Mouse (Mus musculus) cerebellum, adult 11 months (tissue): Measurements from ENCODE around the gene Col23a1.

ENCODE experiments used
- DNase-seq: peaks from one replicate; pipeline ENCODE4 v3.0.0; 2022

Col23a1 gene

DNA sequence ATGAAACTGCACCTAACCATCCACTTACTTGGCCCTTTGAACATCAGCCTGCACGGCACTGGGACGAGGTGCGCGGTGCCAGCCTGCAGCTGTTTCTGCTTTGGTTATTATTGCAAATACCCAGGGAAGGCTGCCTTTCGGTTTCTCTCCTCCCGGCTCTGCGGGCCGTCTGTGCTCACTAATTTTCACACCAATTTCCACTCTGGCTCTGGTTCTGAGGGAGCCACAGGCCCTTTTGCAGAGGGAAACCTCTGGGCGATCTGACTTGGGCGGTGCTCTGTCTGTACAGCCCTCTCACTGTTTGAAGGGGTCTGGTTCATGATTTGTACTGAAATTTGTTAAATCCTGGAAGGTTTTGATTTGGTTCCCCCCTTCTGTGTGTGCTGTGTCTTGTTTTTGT is 100.0 kb downstream of the Col23a1 start:
- DNase-seq: no peak

DNA sequence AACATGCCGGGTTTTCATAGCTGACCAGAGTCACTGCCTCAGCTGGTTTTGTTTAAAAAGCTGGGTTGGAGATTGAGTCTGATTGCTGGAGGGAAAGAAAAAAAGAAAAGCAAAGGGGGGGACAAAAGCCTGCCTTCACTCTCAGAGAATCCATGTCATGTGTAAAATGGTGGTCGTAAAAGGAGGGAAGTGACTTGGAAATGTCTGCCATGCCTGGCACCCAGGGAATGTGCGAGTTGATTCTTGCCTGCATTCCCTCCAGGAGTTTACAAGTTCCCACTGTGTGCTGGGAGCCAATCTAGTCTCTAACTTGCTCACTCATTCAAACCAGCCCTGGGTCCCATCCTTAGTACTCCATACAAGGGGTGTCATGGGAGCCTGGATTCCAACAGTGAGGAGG is 100.8 kb downstream of the Col23a1 start:
- peak; percentile 4 for DNase-seq

GRCm38 (mm10) chr11:51391548-51391947 is 101.8 kb downstream of the Col23a1 start:
- peak; percentile 84 for DNase-seq

- no peak for DNase-seq
Measured at GRCm38 (mm10) chr11:51394301-51394865, 104.7 kb downstream of the Col23a1 start.

- no peak for DNase-seq
Measured at GRCm38 (mm10) chr11:51396451-51396850, 106.7 kb downstream of the Col23a1 start.

- DNase-seq: no peak
Measured at GRCm38 (mm10) chr11:51398084-51398483, 108.4 kb downstream of the Col23a1 start.

DNA sequence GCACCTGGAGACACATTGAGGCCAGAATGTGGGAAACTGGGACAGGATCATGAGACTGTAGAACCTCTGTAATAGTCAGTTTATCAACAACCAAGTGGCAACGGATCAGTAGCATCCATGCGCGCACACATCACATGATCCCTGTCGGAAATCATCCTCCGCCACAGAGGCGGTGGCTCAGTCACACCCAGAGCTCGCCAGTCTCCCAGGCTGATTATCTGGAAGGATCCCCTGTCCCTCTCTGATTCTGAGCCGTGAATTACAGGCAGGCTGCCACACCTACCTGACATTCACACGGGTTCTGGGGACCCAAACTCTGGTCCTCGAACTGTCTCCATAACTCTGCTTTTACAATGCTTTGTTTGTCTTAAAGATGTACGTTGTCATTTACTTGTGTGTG is 110.6 kb downstream of the Col23a1 start:
- no peak for DNase-seq

GRCm38 (mm10) chr11:51401481-51402128 is 111.9 kb downstream of the Col23a1 start:
- DNase-seq: no peak

GRCm38 (mm10) chr11:51403886-51404285 is 114.2 kb downstream of the Col23a1 start:
- DNase-seq: no peak

DNA sequence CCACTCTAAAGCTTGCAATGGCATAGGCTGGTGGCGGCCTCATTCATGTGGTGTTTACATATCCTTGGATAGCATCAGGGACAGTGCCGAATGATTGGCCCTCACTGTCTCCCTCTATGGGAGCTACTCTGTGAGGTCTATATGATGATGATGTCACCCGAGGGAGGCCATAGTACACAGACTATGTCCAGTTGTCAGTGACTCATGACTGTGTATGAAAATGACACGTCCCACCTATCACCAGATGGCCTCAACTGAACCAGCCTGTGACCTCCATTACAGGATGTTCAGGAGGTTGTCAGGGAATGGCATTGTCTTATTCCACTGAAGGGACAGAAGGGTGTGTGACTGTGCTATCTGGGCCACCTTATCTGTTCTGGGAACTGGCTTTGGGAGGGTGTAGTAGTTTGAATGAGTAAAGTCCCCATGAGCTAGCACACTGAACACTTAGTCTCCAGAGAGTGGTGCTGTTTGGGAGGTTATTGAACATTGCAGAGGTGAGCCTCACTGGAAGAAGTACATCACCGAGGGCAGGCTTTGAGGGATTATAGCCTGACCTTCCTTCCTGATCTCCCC is 115.2 kb downstream of the Col23a1 start:
- no peak for DNase-seq

DNA sequence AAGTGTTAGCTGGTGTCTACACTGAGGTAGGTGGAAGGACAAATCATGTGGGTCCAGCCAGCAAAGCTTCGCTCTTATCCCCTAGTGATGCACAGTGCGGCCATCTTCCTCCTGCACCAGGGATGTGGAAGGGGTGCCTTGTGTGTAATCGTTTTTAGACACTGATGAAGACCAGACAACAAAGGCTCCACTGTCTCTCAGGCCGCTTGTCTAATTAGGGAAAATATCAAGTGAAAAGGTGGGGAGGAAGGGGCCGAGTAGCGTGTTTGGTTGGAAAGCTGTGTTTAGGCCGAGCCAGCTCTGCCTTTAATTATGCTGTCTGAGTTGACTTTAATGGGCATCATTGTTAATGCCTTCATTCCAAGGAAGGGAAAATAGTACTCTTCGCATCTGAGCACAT is 116.8 kb downstream of the Col23a1 start:
- no peak for DNase-seq

GRCm38 (mm10) chr11:51407351-51407750 is 117.6 kb downstream of the Col23a1 start:
- no peak for DNase-seq

GRCm38 (mm10) chr11:51410771-51411170 is 121.1 kb downstream of the Col23a1 start:
- no peak for DNase-seq

DNA sequence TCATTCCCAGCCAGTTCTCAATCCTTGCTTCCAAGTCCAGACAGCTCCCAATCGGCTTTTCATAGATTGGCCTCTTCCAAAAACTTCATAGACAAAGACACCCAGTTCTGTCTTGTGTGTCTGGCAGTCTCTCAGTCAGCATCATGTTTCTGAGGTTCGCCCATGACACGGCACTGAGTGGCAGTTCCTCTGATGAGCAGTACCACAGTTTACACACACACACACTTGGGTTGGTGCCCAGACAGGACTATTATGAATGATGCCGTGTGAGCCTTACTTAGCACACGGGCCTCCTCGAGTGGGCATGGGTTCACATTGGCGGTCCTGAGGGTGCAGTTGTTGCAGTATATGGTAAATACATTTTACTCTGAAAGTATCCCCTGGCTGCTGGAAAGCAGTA is 124.8 kb downstream of the Col23a1 start:
- DNase-seq: no peak

DNA sequence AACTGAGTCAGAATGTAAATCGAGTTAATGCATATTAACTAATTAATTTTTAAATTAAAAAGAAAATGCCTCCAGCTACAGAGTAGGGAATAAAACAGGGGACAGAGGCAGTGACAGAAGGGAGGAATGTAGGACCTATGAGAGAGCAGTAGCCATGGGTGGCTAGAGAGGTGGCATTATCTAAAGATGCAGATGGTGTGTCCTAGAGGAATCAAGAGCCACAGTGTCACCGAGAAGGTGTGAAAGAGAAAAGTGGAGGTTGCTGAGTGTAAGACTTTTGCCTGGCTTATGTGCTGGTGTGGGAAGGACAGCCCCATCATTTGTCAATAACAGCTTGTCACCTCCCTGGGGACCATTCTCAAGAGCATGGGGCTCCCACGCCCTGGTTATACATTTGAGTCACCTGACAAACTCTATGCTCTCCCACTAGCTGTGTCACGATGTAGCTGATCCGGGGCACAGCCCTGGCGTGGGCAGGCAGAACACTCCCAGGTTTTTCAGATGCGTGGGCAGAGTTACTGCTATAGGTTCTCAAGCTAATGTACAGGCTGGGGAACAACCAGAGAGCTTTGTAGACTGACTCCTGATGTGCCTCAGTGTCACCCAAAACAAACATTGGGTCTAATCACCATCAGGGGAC is 125.4 kb downstream of the Col23a1 start:
- DNase-seq: no peak

- no peak for DNase-seq
Measured at GRCm38 (mm10) chr11:51418807-51419206, 129.1 kb downstream of the Col23a1 start.

DNA sequence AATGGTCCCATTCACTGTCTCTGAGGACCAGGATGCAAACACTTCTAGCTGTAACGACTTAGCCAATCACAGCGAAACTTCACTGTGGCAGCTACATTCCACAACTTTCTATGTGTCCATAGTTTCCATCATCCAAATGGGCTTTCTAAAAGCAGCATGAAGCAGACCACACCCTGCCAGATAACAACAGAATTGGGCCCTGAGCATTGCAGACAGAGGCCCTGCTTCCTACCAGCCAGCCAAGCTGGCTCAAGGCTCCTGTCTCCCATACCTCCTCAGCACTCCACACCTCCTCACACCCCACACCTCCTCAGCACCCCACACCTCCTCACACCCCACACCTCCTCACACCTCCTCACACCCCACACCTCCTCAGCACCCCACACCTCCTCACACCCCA is 132.2 kb downstream of the Col23a1 start:
- no peak for DNase-seq

- no peak for DNase-seq
Measured at GRCm38 (mm10) chr11:51422713-51423112, 133.0 kb downstream of the Col23a1 start.

GRCm38 (mm10) chr11:51426155-51426554 is 136.4 kb downstream of the Col23a1 start:
- DNase-seq: no peak

- no peak for DNase-seq
Measured at GRCm38 (mm10) chr11:51429428-51430179, 139.9 kb downstream of the Col23a1 start.

DNA sequence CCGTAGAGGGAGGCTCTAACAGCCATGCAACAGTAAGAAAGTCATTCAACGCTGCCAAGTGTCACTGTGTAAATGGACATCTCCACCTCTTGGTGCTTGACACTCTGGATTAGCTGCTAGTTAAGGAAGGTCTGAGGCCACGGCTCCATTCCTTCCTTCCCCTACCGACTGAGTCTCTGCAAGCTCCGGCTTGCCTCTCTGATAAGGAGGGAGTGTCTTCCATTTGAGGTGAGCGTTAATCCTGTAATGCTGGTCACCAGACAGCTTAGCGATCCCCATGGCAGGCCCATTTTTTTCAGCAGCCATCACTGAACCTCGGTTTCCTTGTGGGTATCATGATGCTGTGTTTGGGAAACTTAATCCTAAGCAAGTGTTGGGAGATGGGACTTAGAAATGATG is 140.5 kb downstream of the Col23a1 start:
- DNase-seq: no peak

DNA sequence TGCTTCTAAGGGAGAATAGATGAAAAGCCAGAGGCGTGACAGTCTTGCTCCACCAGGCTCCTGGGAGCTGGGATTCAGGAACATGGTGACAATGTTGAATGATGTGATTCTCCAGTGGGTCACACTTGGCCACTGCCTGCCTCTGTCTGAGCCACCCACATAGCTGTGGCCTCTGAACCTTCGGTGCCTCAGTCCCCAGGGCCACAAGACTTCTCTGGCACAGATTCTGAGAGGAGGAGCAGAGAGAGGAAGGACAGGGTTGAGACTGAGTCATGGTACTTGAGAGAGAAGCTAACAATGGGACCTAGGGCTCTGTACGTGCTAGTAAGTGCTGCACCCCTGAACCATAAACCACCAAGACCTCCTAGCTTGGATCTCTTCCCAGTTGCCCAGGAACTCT is 141.6 kb downstream of the Col23a1 start:
- DNase-seq: no peak

- no peak for DNase-seq
Measured at GRCm38 (mm10) chr11:51431968-51432367, 142.2 kb downstream of the Col23a1 start.
